9 mouse cellular contexts compared by ENCODE assay signal in the genomic region with DNA sequence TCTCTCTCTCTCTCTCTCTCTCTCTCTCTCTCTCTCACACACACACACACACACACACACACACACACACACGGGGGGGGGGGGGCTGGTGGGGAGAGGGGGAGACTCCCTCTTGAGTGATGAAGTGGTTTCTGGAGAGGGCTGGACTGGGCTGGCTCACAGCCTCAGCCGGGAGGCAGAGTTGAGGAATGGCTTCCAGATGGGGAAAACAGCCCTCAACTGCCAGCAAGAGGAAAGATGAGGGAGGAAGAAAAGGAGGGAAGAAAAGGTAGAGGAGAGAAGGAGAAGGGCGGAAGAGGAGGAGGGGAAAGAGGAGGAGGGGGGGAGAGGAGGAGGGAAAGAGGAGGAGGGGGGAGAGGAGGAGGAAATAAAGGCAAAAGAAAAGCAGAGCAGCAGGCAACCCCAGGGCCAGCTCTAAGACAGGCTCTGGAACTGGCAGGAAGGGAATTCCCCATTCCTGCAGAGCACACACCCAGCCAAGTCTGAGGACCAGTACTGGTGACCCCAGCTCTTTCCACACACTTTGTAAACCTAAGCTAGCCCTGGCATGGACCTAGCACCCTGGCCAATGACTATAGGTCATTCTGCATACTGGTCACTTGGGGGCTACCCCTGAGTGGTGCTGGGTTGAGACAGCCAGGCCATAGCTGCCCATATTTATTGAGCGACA. TPM values are rescaled to one million over a fixed set of nuclear protein-coding genes. Genes with fewer than 3 reads are reported as not detected.
A peak's percentile ranks its signal among the peaks of the same experiment; 100 is the strongest.
DNase-seq lines count a peak whose midpoint lies in the region; ATAC-seq lines count a peak whose summit lies in the region.
"Had no signal": no experiment of that assay in that cellular context is flagged by ENCODE, and none has a peak within 500 bp of the region (broad histone marks: within the 10 kb centered on the region; RNA-seq: fewer than 3 reads in every experiment).

No protein-coding gene starts in this region.

- no peak overlapping the region for H3K4me3 ChIP-seq in embryonic facial prominence, embryonic 13.5 days
- peak overlapping the region; percentile 37 for H3K4me3 ChIP-seq in limb, embryonic 10.5 days

- no peak overlapping the region for H3K9ac ChIP-seq in embryonic facial prominence, embryonic 13.5 days

- 35% methylated on average over 3 of the region's 4 CpGs for WGBS in embryonic facial prominence, embryonic 13.5 days
- 24% methylated on average over 3 of the region's 4 CpGs for WGBS in limb, embryonic 10.5 days

- H3K27me3 ChIP-seq in embryonic facial prominence, embryonic 13.5 days, result no peaks in the 10 kb centered on the region
- H3K27me3 ChIP-seq in limb, embryonic 10.5 days (ENCODE audit: low read depth, poor library complexity, severe bottlenecking), result no peaks in the 10 kb centered on the region

- DNase-seq in R1 (ENCODE audit: low read depth, low spot score), result peak; percentile 34
- DNase-seq in heart, postnatal 14 days, result peak; percentile 54 to 72
- DNase-seq in limb, embryonic 10.5 days (ENCODE audit: low spot score), result peak; percentile 84
- peak; percentile 42 for DNase-seq in naive thymus-derived CD4-positive, alpha-beta T cell, adult 2 months (ENCODE audit: low read depth)
- no peak for DNase-seq in adrenal gland, adult 2 months
- DNase-seq in left cerebral cortex, postnatal 25 days (ENCODE audit: low spot score in 2 of 2), result no peak
- no peak for DNase-seq in spleen, postnatal 14 days (ENCODE audit: low spot score in 2 of 2)

- H3K36me3 ChIP-seq in embryonic facial prominence, embryonic 13.5 days, result no peaks in the 10 kb centered on the region
- H3K36me3 ChIP-seq in limb, embryonic 10.5 days, result no peaks in the 10 kb centered on the region

- peaks cover 37% of the 10 kb centered on the region for H3K4me1 ChIP-seq in embryonic facial prominence, embryonic 13.5 days
- H3K4me1 ChIP-seq in limb, embryonic 10.5 days, result peaks cover 74% of the 10 kb centered on the region

- H3K27ac ChIP-seq in embryonic facial prominence, embryonic 13.5 days, result peak overlapping the region; percentile 97
- peak overlapping the region; percentile 96 for H3K27ac ChIP-seq in limb, embryonic 10.5 days

- intact Hi-C loops in heart, postnatal 14 days (cut with DNase I), result loop anchor here (1.0 to 5.0 kb wide), 6 partner anchors 44 to 463 kb away; partner anchors contain the start of gene Slc22a18
- intact Hi-C loops in left cerebral cortex, postnatal 25 days (cut with DNase I), result loop anchor here (1.0 to 5.0 kb wide), 4 partner anchors 44 to 128 kb away; partner anchors contain the start of genes Cd81 and Tssc4

- no peaks in the 10 kb centered on the region for H3K9me3 ChIP-seq in embryonic facial prominence, embryonic 13.5 days
- H3K9me3 ChIP-seq in limb, embryonic 10.5 days (replicated peaks), result no peaks in the 10 kb centered on the region

- H3K4me2 ChIP-seq in embryonic facial prominence, embryonic 13.5 days, result peak overlapping the region; percentile 38

- peak; percentile 56; the same call in 1 of the 2 replicates for ATAC-seq in embryonic facial prominence, embryonic 13.5 days (ENCODE audit: insufficient number of reproducible peaks, insufficient read depth, low FRiP score, low TSS enrichment, low read depth)

RNA-seq across cellular contexts. Expression of gene Tspan32, which starts 4.3 kb away (rescaled TPM):
- polyA plus RNA-seq in embryonic facial prominence, embryonic 13.5 days (2015; fragmentation: Nextera tagmentation; extraction: Ambion mirVana), result 2.6 and 2.8 TPM in 2 replicates
- total RNA-seq in heart, postnatal 14 days (2021), result 1 to 10 TPM in 1 of 2 experiments, under 1 TPM in 1; 0.91 to 1.1 TPM
- polyA plus RNA-seq in limb, embryonic 10.5 days (2016; fragmentation: Nextera tagmentation; extraction: Ambion mirVana), result 5.5 TPM in 2 replicates
- total RNA-seq in adrenal gland, adult 2 months (2021), result under 1 TPM; 0.49 to 0.62 TPM
- 0.83 and 1.4 TPM in 2 replicates for polyA plus RNA-seq in adrenal gland, adult 2 months (2012; rRNA removed)
- total RNA-seq in left cerebral cortex, postnatal 25 days (2021), result under 1 TPM in 1 of 2 experiments, not detected in 1; 0.23 TPM

RNA-seq across cellular contexts. Expression of gene Ascl2, which starts 40.1 kb away (rescaled TPM):
- 0.41 and 1.3 TPM in 2 replicates for polyA plus RNA-seq in embryonic facial prominence, embryonic 13.5 days (2015; fragmentation: Nextera tagmentation; extraction: Ambion mirVana)
- total RNA-seq in heart, postnatal 14 days (2021), result under 1 TPM in 1 of 2 experiments, not detected in 1; 0.12 TPM
- 0.26 and 0.40 TPM in 2 replicates for polyA plus RNA-seq in limb, embryonic 10.5 days (2016; fragmentation: Nextera tagmentation; extraction: Ambion mirVana)
- under 1 TPM; 0.17 to 0.35 TPM for total RNA-seq in adrenal gland, adult 2 months (2021)
- polyA plus RNA-seq in adrenal gland, adult 2 months (2012; rRNA removed), result 1.9 and 3.8 TPM in 2 replicates
- total RNA-seq in left cerebral cortex, postnatal 25 days (2021), result not detected
- total RNA-seq: gastrocnemius, postnatal 36 days had no signal

RNA-seq across cellular contexts. Expression of gene Cd81, which starts 43.4 kb away (rescaled TPM):
- 407 and 457 TPM in 2 replicates for polyA plus RNA-seq in embryonic facial prominence, embryonic 13.5 days (2015; fragmentation: Nextera tagmentation; extraction: Ambion mirVana)
- 100 to 1,000 TPM; 505 to 506 TPM for total RNA-seq in heart, postnatal 14 days (2021)
- 267 and 310 TPM in 2 replicates for polyA plus RNA-seq in limb, embryonic 10.5 days (2016; fragmentation: Nextera tagmentation; extraction: Ambion mirVana)
- total RNA-seq in adrenal gland, adult 2 months (2021), result 100 to 1,000 TPM; 693 to 716 TPM
- 3,024 and 3,201 TPM in 2 replicates for polyA plus RNA-seq in adrenal gland, adult 2 months (2012; rRNA removed)
- total RNA-seq in left cerebral cortex, postnatal 25 days (2021), result 100 to 1,000 TPM; 407 to 414 TPM

RNA-seq across cellular contexts. Expression of gene Tssc4, which starts 59.9 kb away (rescaled TPM):
- polyA plus RNA-seq in embryonic facial prominence, embryonic 13.5 days (2015; fragmentation: Nextera tagmentation; extraction: Ambion mirVana), result 98.8 and 105 TPM in 2 replicates
- 10 to 100 TPM; 19.0 to 20.7 TPM for total RNA-seq in heart, postnatal 14 days (2021)
- polyA plus RNA-seq in limb, embryonic 10.5 days (2016; fragmentation: Nextera tagmentation; extraction: Ambion mirVana), result 145 and 157 TPM in 2 replicates
- total RNA-seq in adrenal gland, adult 2 months (2021), result 10 to 100 TPM; 23.3 to 30.9 TPM
- polyA plus RNA-seq in adrenal gland, adult 2 months (2012; rRNA removed), result 120 and 142 TPM in 2 replicates
- 10 to 100 TPM; 40.1 to 45.4 TPM for total RNA-seq in left cerebral cortex, postnatal 25 days (2021)

Comparison
In these comparisons a context has a peak if more than half of its experiments do, and no peak if none do; other contexts are left out.
1. DNase-seq: peak in R1 (single experiment), heart, postnatal 14 days (2 of 2), limb, embryonic 10.5 days (single experiment) and naive thymus-derived CD4-positive, alpha-beta T cell, adult 2 months (single experiment); none in adrenal gland, adult 2 months (single experiment), left cerebral cortex, postnatal 25 days (0 of 2) and spleen, postnatal 14 days (0 of 2).